Mouse (Mus musculus) liver, embryonic 11.5 days (tissue): ENCODE results near the gene Txndc17. TPM values are rescaled to one million over a fixed set of nuclear protein-coding genes. Genes with fewer than 3 reads are reported as not detected.

Experiments used
- polyA plus RNA-seq: library from polyadenylated mRNA; unstranded; fragments of >200 nt; fragmentation: Nextera tagmentation; extraction: Ambion mirVana; gene quantifications from 2 replicates; pipeline ENCODE4 v1.2.1, GENCODE M21; 2014

Txndc17 gene
- polyA plus RNA-seq, 1 experiment from 2014 or later = 153 TPM

Other genes starting within 250 kb of the Txndc17 start
- gene Aipl1, start 170.0 kb upstream of the Txndc17 start, polyA plus RNA-seq = 0.16 and 0.25 TPM in 2 replicates
- 74.9 and 78.5 TPM in 2 replicates for gene Pimreg, start 165.5 kb upstream of the Txndc17 start, polyA plus RNA-seq
- gene Pitpnm3, start 71.8 kb upstream of the Txndc17 start, polyA plus RNA-seq = 0.08 and 0.31 TPM in 2 replicates
- gene Gm43951, start 707 bp upstream of the Txndc17 start, polyA plus RNA-seq = not detected in 2 replicates
- gene 4933427D14Rik, start 88 bp upstream of the Txndc17 start, polyA plus RNA-seq = 6.9 and 8.6 TPM in 2 replicates
- 27.5 and 29.8 TPM in 2 replicates for gene Med31, start 8.0 kb downstream of the Txndc17 start, polyA plus RNA-seq
- not detected in 2 replicates for gene Slc13a5, start 59.7 kb downstream of the Txndc17 start, polyA plus RNA-seq
- 2.7 and 2.8 TPM in 2 replicates for gene Xaf1, start 94.1 kb downstream of the Txndc17 start, polyA plus RNA-seq
- not detected in 2 replicates for gene Fbxo39, start 106.9 kb downstream of the Txndc17 start, polyA plus RNA-seq
- 1.1 and 1.3 TPM in 2 replicates for gene Tekt1, start 154.9 kb downstream of the Txndc17 start, polyA plus RNA-seq
- gene Smtnl2, start 204.2 kb downstream of the Txndc17 start, polyA plus RNA-seq = 22.9 and 24.8 TPM in 2 replicates
- not detected in 2 replicates for gene Ggt6, start 228.0 kb downstream of the Txndc17 start, polyA plus RNA-seq
- gene Mybbp1a, start 233.8 kb downstream of the Txndc17 start, polyA plus RNA-seq = 263 and 272 TPM in 2 replicates